Mouse (Mus musculus): ENCODE results near the gene Lonrf2. TPM values are rescaled to one million over a fixed set of nuclear protein-coding genes. Genes with fewer than 3 reads are reported as not detected.

Lonrf2 gene
- total RNA-seq, 2 experiments from 2014 or later, result 2.4 to 2.5 TPM

DNA sequence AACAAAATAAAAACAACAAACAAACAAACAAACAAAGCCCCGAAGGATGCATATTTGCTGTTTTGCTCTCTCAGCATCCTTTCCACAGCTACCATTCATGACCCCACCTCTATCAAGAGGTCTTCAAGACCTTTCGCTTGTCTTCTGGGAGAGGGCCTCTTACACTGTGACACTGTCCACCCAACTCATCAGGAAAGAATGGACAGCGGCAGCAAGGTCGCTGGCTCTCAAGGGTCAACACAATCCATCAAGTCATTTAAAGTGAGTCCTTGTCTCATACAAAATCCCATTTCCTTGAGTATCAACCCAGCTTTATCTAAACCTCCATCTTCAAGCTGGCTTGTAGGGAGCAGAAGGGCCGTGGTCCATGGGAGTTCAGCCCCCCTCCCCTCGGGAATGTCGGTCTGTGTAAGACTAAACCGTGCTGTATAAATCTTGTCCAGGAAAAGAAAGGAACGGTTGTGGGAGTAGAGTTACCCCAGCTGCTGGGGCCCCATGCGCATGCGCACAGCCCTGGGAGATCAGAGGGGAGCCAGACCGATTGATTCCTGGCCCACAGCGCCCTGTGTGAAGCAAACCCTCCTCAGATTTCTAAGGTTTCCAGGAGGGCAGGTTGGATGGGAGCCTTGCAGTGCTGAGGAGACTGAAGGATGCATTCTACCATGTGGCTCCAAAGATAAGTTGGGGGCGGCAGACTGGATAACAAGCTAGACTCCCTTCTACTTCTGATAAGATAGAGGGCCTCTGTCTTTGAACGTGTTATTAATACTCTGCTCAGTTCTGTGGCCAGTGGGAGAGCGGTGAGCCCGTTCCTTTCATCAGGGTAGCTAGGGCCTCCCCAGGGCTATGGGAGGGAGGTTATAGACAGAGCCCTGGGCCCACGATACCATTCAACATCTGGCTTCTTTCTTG lies 69.6 kb downstream of the Lonrf2 start:
- DNase-seq, result peak; percentile 73

DNA sequence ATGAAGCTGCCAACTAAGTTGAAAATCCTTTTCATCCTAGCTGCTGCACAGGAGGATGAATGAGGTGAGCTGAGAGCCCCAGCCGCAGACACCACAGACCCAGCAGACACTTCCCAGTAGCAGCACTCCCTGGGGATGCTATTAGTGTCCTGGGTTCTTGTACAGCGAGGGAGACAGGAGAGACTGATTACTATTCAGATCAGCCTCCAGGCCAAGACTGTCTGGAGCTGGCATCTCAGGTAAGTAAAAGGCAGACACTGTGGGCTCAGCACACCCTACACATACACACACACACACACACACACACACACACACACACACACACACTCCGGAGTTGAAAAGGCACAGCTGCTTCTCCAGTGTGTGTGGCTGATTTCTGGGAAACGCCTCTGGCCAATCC lies 70.3 kb downstream of the Lonrf2 start:
- DNase-seq, result no peak

- no peak for DNase-seq
These were observed 72.4 kb downstream of the Lonrf2 start for GRCm38 (mm10) chr1:38763960-38764613.

- no peak for DNase-seq
These were observed 76.1 kb downstream of the Lonrf2 start for GRCm38 (mm10) chr1:38760424-38760823.

GRCm38 (mm10) chr1:38757791-38758403 lies 78.6 kb downstream of the Lonrf2 start:
- DNase-seq, result peak; percentile 26

- no peak for DNase-seq
These were observed 92.6 kb downstream of the Lonrf2 start for GRCm38 (mm10) chr1:38743863-38744262.

Other genes starting within 250 kb of the Lonrf2 start
- gene Aff3, start 171.8 kb downstream of the Lonrf2 start, total RNA-seq (2021), result 1 to 10 TPM; 7.9 to 8.0 TPM
- gene Chst10, start 61.5 kb upstream of the Lonrf2 start, total RNA-seq (2021), result under 1 TPM; 0.74 to 0.88 TPM
- not detected for gene Nms, start 102.4 kb upstream of the Lonrf2 start, total RNA-seq (2021)
- gene Pdcl3, start 148.9 kb upstream of the Lonrf2 start, total RNA-seq (2021), result 100 to 1,000 TPM; 114 TPM